Mouse (Mus musculus) testis, postnatal 14 days (tissue): ENCODE data around the gene Cpeb2.

ENCODE experiments used
- DNase-seq: peaks from one replicate; pipeline ENCODE4 v3.0.0; 2021; ENCODE audit warnings: low spot score

Gene Cpeb2

DNA sequence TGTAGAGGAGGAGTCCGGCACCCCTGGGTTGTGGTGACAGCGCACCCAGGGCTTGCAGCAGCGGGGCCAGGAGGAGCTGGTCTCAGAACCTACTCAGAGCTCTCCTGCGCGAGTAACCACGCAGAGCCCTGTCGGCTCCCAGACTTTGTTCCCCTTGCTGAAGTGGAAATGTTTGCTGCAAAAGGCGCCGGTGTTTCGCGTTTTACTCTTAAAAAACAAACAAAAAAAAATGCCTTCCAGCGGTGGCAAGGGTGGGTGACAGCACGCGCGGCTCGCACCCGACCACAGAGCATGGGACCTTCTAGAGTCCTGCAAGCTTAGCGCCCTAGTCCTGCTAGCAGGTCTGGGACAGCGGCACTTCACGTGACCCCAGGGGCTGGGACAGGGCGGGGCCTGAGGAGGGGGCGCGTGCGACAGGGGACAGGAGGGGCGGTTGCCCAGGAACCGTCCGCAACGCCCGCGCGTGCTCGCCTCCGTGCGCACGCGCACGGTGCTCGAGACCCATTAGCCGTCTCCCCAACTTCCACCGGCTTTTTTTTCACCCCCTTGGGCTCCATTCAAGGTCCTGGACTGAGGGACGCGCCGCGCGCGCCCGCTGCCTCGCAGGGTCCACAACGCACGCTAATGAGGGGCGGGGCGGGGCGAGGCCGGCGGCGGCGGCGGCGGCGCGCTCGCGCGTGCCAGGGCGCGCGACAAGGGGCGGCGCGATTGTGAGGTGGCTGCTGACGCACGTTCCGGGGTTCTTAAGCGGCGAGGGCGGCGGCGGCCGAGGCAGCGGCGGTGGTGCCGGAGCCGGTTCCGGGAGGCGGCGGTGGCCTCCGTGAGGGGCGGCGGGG lies at the start of gene Cpeb2:
Gene Cpeb2, plus strand, starts transcription at position 691 of the 836 bp plus-strand sequence.
- DNase-seq, result peak; percentile 92

DNA sequence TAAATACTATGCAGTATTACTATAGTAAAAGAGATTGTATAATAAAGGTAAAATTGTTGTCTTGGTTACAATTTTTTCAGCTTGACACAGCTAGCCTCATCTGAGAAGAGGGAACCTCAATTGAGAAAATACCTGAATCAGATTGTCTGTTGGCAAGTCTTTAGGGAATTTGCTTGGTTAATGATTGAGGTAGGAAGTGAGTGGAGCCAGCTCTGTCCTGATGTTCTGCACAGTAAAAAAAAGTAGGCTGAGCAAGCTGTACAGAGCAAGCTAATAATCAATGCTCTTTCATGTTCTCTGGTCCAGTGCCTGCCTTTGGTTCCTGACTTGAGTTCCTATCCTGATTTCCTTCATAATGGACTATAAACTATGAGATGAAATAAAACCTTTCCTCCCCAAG lies 49.4 kb upstream of the Cpeb2 start:
- DNase-seq, result no peak

DNA sequence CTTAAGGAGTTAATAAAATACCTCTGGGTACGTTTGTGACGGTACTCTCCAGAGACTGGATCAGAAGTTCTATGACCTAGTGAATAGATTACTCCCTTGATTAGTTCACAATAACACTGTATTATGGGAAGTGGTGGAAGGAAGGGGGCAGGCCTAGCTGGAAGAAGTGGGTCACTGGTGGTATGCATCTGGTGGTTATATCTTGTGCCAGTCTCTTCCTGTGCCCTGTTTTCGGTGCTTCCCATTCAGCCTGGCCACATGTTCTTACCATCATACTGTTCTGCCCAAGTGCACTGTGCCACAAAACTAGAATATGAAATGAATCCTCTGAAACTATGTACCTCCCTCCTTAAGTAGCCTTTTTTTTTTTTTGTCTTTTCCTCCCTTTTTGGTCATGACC lies 48.1 kb upstream of the Cpeb2 start:
- no peak for DNase-seq

DNA sequence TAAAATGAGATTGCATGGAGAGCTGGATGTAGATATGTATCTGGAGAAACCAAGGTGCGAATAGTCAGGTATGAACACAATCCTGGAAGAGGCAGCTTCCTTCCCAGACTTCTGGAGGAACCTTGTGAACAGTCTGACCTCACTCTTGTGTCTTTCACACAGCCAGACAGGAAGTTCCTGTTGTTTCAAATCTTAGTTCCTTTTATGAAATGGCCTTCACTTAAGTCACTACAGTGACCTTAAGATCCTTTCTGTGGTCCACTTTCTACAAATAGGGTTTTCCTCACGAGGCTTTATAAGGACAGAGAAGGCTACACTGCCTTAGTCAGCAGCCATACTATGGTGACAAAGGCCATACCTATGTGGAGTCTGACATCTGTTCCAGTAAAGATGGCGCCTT lies 47.5 kb upstream of the Cpeb2 start:
- no peak for DNase-seq

DNA sequence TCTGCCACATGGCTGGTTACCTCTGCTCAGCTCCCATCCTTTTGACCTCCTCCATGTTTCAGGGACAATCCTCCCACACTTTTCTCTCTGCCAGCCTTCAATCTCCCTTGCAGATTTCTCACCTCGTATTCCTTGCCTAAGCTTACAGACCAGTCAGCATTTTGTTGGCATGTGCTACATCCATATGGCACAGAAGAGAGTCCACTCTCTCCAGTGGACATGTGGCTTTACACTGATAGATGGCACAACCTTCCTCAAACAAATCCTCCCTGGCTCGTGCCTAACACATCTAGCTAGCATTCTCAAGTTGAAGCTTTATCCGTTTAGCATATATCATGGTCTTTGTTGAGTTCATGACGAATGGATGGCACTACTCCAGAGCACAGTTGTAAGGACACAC lies 32.3 kb upstream of the Cpeb2 start:
- no peak for DNase-seq

DNA sequence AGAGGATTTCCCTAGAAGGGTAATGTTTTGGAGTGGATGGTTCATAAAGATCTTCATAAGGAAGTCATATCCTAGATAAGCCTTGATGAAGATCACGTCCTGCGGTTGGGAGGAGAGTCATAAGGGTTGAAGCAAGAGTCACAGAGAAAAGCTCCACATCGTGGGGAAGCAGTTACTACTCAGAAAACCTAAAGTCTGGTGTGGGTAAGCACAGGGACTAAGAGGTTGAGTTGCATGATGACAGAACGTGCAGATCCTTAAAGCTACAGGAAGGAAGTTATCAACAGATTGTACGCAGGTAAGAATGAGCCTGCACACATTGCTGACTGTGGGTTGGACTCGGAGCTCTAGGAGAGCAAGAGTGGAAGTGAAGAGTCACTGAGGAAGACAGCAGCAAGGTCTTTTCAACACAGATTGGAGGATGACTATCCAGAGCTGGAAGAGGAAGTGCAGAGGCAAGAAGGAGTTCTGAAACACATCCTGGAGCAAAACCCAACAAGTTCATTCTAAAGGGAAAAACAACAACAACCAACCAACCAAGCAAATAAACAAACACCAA lies 26.4 kb upstream of the Cpeb2 start:
- no peak for DNase-seq

DNA sequence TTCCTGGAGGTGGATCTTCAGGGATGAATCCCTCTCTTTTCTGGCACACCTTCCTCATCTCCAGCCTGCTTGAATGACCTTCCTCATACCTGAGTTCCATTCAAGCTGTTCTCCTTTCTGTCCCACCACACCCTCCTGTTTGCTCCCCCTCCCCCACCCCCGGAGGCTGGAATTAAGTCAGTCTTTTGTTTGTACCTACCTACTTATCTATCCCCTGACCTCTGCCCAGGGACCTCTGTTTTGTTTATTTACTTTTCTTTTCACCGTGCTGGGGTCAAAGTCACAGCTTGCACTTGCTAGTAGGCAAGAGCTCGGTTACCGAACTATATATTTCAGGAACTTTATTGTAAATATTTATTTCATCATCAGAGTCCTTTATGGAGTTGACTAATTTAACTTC lies 15.5 kb upstream of the Cpeb2 start:
- DNase-seq, result no peak

DNA sequence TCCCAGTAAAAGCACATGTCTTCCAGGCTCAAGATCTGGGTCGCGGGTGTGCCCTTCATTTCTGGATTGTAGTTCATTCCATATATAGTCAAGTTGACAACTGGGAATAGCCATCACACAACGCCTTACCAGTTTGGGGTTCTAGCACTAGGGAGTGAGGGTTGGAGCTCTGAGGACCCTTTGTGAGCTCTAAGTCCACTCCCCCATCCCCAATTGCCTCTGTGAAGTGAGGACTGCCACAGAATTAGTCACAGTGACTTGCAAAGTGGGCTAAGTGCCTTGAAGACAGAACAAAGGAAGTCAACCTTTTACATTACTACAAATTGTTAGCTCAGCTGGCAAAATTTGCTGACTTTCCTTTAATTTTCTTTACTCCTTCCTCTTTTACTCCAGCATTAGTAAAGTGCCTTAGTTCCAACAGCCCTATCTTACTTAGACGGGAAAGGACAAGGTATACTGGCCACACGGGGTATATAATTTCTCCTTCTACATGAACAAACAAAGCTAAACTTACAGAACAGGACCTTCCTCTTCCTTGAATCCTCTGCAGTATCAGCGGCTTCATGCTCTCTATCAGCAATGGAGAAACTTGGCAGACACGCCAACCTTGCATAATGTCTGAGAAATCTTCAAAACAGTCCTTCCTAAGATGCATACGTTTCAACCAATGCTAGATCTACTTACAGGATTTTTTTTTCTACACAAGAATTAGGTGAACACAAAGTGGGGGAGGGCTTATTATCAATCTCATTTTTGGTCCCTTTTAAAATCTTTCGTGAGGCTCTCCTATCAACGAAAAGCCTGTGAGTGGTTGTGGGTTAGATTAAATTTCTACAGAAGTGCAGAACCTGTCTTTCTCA lies 14.8 kb upstream of the Cpeb2 start:
- DNase-seq, result no peak

DNA sequence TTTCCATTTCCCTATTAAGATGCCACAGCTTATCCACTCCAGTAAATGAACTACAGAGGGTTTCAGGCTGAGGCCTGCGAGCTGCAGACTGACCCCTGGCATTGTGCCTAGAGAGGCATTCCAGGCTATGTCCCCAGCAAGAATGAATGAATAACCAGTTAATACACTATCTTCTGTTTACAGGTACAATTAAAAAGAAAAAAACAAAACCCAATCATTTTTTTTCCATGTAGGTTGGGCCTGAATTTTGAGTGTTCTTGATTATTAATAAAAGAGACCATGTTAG lies 14.2 kb upstream of the Cpeb2 start:
- DNase-seq, result peak; percentile 11

DNA sequence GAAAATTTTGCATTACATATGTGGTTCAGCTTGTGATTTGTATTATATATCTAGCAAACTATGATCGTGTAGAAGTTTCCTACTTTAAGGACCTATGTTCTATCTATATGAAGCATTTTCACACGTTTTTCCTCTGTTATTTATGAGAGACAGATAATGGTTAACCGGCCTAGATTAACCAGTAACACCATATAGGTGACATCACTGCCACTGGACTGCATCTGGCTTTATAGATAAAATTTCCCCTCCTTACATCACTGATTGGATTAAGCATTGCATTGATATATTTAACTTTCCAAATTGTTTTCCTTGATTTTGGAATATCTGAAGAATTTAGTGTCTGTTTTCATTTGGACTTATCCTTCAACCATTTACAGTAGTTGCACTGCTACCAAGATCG lies 9.6 kb upstream of the Cpeb2 start:
- no peak for DNase-seq

DNA sequence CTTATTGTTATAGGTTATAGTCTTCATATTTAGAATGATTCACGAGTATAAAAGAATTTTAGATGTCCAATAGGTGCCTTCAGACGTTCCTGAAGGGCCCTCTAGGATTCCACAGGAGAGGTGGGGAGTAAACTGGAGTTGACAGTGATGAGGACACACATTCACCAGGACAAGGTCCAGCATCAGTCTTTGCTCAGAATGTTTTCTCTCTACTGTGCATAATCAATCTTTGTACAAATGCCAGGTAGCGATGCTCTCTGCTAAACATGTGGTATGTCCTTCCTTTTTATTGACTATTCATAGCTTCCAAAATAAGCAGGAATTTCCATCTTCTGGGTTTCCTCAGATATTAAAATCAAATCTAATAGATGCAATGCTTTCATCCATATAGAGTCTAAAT lies 8.7 kb upstream of the Cpeb2 start:
- DNase-seq, result no peak

DNA sequence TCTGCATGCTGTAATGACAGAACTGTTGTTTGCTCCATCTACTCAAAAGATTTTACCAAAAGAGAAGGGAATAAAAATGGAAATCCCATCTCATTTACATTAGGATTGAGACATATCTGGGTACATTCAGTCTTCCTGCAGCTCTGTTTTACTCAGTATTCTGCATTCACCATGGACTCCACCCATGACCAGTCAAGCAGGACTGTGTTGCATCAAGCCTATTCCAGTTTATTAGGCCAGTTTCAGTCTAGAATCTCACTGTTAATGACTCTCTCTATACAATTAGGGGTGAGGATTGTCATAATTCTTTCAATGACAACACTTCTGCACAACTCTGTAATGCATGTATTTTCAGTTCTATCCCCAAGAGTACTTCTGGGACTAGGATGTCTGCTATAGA lies 6.8 kb upstream of the Cpeb2 start:
- DNase-seq, result no peak

DNA sequence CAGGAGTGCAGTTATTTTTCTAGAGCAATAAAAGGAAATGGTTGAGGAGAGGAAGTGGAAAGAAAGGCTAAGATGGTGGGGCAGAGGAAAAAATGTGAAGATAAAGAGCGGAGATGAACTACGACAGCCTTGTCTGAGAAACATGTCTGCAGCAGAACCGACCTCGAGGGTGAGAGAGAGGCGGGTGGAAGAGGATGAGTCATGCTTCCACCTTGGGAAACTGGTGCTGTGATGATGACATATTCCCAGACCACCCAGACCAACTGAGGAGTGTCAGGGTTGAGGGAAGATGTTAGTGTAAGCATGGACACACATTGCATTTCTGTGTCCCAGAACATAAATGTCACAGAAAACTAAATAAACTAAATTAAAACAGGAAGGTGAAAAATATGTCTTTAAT lies 5.4 kb upstream of the Cpeb2 start:
- DNase-seq, result no peak

DNA sequence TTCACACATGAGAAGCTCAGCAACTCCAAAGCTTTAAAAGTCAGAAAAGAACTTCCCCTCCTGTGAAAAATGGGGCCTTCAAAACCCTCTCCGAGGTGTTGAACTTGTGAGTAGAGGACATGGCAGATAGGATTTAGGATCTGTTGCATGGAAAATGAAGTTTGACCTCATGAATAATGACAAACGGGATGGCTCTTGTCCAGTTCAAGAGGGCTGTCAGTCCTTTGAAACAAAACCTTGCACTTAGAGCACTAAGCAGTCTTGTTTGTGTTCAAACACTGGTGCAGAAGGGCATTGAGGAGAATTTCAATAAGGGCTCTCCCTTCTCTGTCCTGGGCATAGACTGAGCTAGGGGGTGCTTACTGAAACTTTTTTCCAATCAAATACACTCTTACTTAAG lies 1.9 kb upstream of the Cpeb2 start:
- DNase-seq, result no peak

DNA sequence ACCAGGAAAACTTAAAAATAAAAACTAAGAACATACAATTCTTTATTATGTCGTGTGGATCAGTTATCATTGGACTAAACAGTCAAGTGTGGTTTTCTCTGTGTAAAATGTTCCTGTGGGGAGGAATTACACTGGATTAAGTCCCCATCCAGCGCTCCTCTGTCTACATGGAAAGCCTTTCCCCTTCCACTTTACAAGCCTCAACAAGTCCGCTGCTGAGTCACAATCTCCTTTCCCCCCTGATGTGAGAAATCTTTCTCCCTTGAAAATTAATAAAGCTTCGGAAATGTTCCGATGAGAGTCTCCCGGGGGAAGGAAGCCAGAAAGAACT lies 856 bp upstream of the Cpeb2 start:
- no peak for DNase-seq

DNA sequence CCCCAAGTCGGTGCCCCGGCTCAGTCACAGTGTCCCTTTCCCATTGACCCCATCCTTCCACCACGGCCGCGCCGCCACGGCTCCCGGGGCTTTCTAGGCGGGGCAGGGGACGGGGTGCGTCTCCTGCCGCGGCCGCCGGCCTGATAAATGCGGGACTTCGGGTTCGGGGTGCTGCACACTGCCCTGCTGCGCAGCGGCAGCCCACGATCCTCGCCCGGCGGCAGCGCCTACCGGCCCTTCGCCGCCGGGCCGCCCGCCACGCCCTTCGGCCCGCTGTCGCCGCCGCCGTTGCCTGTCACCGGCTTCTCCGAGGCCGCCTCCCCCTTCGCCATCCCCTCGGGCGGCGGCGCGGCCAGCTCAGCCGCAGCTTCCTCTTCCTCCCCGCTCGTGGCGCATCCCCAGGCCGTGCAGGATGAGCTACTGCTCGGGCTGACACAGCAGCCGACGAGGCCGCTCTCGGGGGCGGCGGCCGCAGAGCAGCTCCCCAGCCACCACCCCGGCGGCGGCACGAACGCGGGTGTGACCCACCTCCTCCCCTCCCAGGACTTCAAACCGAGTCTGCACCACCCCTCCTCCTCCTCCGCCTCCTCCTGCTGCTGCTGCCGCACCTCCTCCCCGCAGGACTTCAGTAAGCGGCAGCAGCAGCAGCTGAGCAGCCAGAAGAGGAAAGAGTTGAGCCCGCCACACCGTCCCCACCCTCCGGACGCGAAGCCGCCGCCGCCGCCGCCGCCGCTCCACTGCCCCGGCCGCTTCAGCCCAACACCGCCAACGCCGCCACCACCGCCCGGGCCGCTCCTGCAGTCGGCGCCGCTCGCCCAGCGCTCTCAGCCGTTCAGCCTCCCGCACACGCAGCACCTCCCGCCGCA lies 579 bp downstream of the Cpeb2 start:
- DNase-seq, result peak; percentile 83

DNA sequence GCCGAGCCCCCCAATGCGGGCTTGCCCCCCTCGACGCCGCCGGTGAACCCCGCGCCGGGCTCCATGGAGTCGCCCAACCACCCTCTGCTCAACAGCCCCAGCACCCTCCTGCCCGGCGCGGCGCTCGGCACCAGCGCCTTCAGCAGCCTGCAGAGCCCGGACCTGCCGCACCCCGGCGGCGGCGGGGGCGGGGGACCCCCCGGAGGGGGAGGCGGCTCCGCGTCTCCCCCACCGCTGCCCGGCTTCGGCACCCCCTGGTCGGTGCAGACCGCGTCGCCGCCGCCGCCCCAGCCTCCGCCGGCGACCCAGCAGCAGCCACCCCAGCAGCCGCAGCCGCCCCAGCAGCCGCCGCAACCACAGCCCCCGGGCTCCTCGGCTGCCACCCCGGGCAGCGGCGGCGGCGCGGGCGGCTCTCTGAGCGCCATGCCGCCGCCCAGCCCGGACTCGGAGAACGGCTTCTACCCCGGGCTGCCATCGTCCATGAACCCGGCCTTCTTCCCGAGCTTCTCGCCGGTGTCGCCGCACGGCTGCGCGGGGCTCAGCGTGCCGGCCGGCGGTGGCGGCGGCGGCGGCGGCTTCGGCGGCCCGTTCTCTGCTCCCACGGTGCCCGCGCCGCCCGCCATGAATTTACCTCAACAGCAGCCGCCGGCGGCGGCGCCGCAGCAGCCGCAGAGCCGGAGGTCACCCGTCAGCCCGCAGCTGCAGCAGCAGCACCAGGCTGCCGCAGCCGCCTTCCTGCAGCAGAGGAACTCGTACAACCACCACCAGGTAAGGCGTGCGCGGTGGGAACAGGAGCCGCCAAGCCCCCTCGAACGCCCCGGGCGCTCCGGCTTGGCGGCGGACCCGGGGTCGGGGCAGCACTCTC lies 1.6 kb downstream of the Cpeb2 start:
- peak; percentile 53 for DNase-seq

DNA sequence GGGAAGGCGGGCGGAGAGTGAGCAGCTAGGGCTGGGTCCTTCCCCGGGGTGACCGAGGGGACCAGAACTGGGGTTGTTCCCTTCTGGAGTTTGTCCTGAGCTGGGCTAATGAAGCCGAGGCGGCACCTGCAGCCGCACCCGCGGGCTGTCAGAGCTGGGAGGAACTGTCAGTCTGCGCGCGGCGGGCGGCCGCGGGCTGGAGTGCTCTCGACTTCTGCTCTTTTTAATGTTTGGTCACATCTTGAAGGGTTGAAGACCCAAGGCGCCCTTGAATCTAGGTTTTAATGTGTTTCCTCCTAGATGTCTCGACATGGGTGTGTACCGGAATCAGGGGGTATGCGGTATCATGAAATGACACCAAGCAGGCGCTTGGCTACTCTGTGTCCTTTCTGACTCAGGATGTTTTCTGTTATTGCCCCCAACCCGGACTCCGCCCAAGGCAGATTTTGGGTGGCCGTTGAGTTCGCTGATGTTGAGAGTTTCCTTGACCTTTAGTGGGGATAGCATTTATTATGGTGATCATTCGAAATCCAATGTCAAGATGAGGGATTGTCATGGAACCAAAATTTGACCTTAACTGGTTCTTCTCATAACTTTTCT lies 2.3 kb downstream of the Cpeb2 start:
- DNase-seq, result no peak

DNA sequence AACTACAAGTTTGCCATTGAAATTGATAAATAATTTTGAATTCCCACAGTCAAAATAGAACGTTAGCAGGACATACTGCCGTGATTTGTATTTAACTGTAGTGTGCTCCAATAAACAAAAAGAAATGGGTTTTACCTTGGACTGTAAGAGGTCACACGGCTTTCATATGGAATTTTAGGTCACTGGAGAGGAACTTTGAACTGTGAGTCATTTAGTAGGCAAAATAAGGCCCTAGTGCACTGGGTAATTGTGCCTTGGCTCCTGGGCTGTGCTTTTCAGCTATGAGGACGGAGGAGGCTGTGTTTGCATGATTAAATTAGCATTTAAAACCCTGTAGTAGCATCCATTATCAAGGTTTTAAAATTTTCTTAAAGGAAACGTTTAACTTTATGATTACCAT lies 3.0 kb downstream of the Cpeb2 start:
- DNase-seq, result no peak

DNA sequence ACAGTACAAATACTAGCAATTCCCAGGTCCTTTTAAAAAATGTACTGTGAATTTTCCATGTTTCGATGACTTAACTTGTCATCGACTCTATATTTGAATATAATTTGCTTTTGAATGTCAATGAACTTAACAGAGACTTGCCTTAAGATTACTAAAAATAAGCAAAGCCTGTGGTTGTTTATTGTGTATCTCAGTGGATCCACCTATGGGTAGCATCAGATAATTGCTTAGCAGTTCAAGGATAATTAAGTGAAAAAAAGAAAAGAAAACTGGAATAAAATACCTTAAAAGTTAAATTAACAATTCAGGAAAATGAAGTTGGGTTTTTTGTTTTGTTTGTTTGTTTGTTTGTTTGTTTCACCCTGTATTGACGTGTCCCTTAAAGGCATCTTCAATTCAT lies 3.5 kb downstream of the Cpeb2 start:
- no peak for DNase-seq

DNA sequence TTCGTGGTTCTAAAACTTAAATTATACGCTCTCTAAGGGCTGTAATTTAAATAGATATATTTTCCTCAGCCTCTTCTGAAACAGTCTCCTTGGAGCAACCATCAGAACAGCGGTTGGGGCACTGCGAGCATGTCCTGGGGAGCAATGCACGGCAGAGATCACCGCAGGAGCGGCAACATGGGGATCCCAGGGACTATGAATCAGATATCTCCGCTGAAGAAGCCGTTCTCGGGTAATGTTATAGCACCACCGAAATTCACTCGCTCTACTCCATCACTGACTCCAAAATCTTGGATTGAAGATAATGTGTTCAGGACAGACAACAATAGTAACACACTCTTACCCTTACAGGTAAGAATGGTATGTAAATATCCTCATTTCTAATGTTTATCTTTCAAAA lies 4.3 kb downstream of the Cpeb2 start:
- DNase-seq, result no peak
